Mouse (Mus musculus) testis, adult 2 months (tissue): Measurements from ENCODE around the gene Lenep.

ENCODE experiments used
- CTCF ChIP-seq: fragments of 200-500 bp; IDR thresholded peaks from 2 replicates; pipeline ENCODE4 v1.5.1; 2012; ENCODE audit warnings: low read depth, mild to moderate bottlenecking, inconsistent platforms, low read length, moderate library complexity; ENCODE audit not compliant: control insufficient read depth, insufficient read depth, insufficient replicate concordance
- POLR2A ChIP-seq: fragments of 200-500 bp; IDR thresholded peaks from 2 replicates; pipeline ENCODE4 v1.6.1; 2012; ENCODE audit warnings: low read depth, mild to moderate bottlenecking, inconsistent platforms, low read length, moderate library complexity; ENCODE audit not compliant: control insufficient read depth

GRCm38 (mm10) chr3:89421810-89422473 is 19.3 kb upstream of the Lenep start:
- TF ChIP-seq CTCF (no peak), POLR2A (no peak)
